Mouse (Mus musculus) CD4-positive, CD25-positive, alpha-beta regulatory T cell, adult 9 weeks (primary cell): ENCODE measurements around the gene Mb21d2. TPM values are rescaled to one million over a fixed set of nuclear protein-coding genes. Genes with fewer than 3 reads are reported as not detected.

Experiments
- polyA plus RNA-seq: library from polyadenylated mRNA; unstranded; fragments of 100-300 nt; shearing (Covaris generic); gene quantifications from one replicate; pipeline ENCODE4 v1.2.1, GENCODE M21; 2017

The Mb21d2 gene
- not detected for polyA plus RNA-seq

DNA sequence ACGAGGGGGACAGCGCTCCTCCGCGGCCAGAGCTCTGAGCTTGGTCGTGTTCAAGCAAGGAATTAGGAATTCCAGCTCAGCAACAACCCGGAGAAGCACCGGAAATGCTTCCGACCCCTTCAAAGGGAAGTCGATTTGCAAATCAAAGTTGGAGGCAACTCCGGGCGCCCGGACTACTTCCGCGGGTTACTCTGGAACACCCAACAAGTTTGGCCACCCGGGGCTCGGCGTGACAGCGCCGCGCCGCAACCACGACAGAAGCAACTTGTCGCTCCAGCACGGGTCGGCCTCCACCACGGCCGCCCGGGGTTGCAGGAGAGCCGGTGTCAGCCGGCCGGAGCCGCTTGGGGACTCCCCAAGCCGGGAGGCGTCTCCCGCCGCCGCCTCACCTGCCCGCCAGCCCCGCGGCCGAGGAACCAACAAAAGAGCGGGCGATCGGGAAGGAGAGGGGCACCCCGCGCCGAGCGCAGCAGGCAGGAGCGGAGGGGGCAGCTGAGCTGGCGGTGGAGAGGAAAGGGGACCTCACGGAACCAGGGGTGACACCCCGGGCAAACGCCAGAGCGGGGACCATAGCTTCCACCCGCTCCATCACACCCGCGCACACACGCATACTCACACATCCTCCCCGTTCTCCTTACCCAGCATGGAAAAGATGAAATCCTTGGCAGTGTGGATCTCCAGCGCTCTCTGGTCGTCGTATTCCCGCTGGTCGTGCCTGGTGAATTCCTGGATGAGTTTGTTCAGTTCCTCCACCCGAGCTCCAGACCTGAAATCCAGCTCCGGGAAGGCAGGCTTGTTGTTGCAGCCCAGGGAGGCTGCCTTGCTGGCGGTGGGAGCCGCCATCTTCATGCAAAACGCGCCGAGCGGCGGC, at the start of gene Mb21d2:
Gene Mb21d2 (minus strand): TSS at position 859 of the 871 bp plus-strand sequence.

Other genes starting within 250 kb of the Mb21d2 start
- gene Fgf12, start 176.6 kb downstream of the Mb21d2 start, polyA plus RNA-seq = 0.14 TPM